Mouse (Mus musculus) megakaryocyte, embryonic 14.5 days (primary cell): Measurements from ENCODE around the gene Rap1a.

Experiments
- FLI1 ChIP-seq: IDR thresholded peaks from 2 replicates; pipeline ENCODE4 v1.6.1; 2012; ENCODE audit warnings: low read length, inconsistent platforms, mixed read lengths
- GATA1 ChIP-seq: IDR thresholded peaks from 3 replicates; pipeline ENCODE4 v1.6.1; 2012; ENCODE audit warnings: mixed read lengths, low read length, inconsistent platforms, borderline replicate concordance

- TF ChIP-seq GATA1 = no peak
- no peak for TF ChIP-seq FLI1
These were observed 6.8 kb downstream of the Rap1a start for GRCm38 (mm10) chr3:105794309-105794708.
